Mouse (Mus musculus) lung, postnatal 0 days (tissue): ENCODE measurements around the gene Prdm11.

ENCODE experiments used
- CTCF ChIP-seq: IDR thresholded peaks from 2 replicates; pipeline ENCODE4 v1.5.1; 2016; ENCODE audit warnings: antibody characterized with exemption, mild to moderate bottlenecking
- EP300 ChIP-seq: IDR thresholded peaks from 2 replicates; pipeline ENCODE4 v1.6.1; 2016; ENCODE audit warnings: antibody characterized with exemption, mild to moderate bottlenecking, control low read depth

- TF ChIP-seq EP300 (no peak), CTCF (no peak)
Observed at GRCm38 (mm10) chr2:92971069-92971468, 74.9 kb downstream of the Prdm11 start.
